Mouse (Mus musculus): ENCODE data around the gene Snap47. TPM values are rescaled to one million over a fixed set of nuclear protein-coding genes. Genes with fewer than 3 reads are reported as not detected.
A peak's percentile ranks its signal among the peaks of the same experiment; 100 is the strongest.

The Snap47 gene
- polyA plus RNA-seq, 1 experiment from 2014 or later: 634 TPM

DNA sequence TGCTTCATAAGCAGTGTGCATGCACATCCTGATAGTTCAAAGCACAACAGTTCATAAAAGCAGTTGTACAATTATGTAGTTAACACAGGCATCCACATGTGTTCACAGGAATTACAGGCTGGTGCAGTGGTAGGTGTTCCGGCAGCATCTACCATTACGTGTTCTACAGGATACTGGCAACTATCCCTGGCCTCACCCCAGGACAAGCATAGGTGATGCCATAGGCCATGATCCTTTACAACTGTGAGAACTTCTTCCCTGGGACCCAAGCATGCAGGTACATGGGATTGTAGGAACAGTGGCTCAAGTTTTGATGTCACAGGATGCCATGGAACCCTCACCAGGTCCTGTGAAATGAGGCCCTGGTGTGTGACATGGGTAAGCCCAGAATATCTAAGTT, 9.5 kb upstream of the Snap47 start:
- Histone ChIP-seq H3K9ac (ENCODE audit: low read depth, low read length) (no peak overlapping the region), H3K4me2 (ENCODE audit: low read length) (no peak overlapping the region), H3K27ac (ENCODE audit: low read depth, low read length) (no peak overlapping the region), H3K36me3 (ENCODE audit: control insufficient read depth, insufficient read depth, low read length) (peaks cover 41% of the 10 kb centered on the region), H3K4me3 (ENCODE audit: low read length) (no peak overlapping the region), H3K9me3 (ENCODE audit: control insufficient read depth, low read length) (peaks cover 17% of the 10 kb centered on the region), H3K27me3 (replicated peaks; ENCODE audit: control insufficient read depth, insufficient read depth, low read length) (no peaks in the 10 kb centered on the region), H3K4me1 (ENCODE audit: control insufficient read depth, insufficient read depth, low read depth, low read length) (no peaks in the 10 kb centered on the region)
- WGBS: 95% methylated on average over 2 of the region's 2 CpGs
- no peak for ATAC-seq

- H3K9ac ChIP-seq (ENCODE audit: low read depth, low read length): no peak overlapping the region
- no peak overlapping the region for H3K4me3 ChIP-seq (ENCODE audit: low read length)
- H3K36me3 ChIP-seq (ENCODE audit: control insufficient read depth, insufficient read depth, low read length): peaks cover 43% of the 10 kb centered on the region
- no peaks in the 10 kb centered on the region for H3K27me3 ChIP-seq (replicated peaks; ENCODE audit: control insufficient read depth, insufficient read depth, low read length)
- H3K4me2 ChIP-seq (ENCODE audit: low read length): no peak overlapping the region
- WGBS: 59% methylated on average over 5 of the region's 5 CpGs
- no peaks in the 10 kb centered on the region for H3K4me1 ChIP-seq (ENCODE audit: control insufficient read depth, insufficient read depth, low read depth, low read length)
- no peak overlapping the region; the same call in 1 of the 2 replicates for H3K27ac ChIP-seq (ENCODE audit: low read depth, low read length)
- H3K9me3 ChIP-seq (ENCODE audit: control insufficient read depth, low read length): peaks cover 16% of the 10 kb centered on the region
- no peak for ATAC-seq
These were observed 8.0 kb upstream of the Snap47 start for GRCm38 (mm10) chr11:59458973-59459372.

DNA sequence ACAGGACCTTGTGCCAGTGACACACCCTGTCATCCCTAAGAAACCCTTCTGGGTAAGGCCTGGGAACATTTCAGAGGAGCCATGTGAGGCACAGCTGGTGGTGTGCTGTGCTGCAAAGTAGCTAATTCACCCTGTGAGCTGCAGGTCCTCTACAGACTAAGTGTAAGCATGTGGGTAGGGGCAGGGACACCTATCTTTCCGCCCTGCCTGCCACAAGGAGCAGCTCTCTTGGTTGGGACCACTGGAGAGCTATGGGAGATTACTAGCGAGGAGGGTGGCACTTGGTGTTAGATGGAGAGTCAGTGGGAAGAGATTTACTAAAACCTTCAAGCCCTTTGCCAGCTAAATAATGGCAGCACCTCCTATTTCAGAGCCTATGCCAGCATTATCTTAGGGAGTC, 5.9 kb upstream of the Snap47 start:
- Histone ChIP-seq H3K36me3 (ENCODE audit: control insufficient read depth, insufficient read depth, low read length) (peaks cover 27% of the 10 kb centered on the region), H3K4me3 (ENCODE audit: low read length) (no peak overlapping the region), H3K9ac (ENCODE audit: low read depth, low read length) (no peak overlapping the region), H3K9me3 (ENCODE audit: control insufficient read depth, low read length) (no peaks in the 10 kb centered on the region), H3K4me2 (ENCODE audit: low read length) (no peak overlapping the region), H3K27ac (ENCODE audit: low read depth, low read length) (no peak overlapping the region), H3K27me3 (replicated peaks; ENCODE audit: control insufficient read depth, insufficient read depth, low read length) (no peaks in the 10 kb centered on the region), H3K4me1 (ENCODE audit: control insufficient read depth, insufficient read depth, low read depth, low read length) (no peaks in the 10 kb centered on the region)
- 90% methylated on average over 2 of the region's 2 CpGs for WGBS
- ATAC-seq: no peak

GRCm38 (mm10) chr11:59456346-59456745, 5.4 kb upstream of the Snap47 start:
- H3K4me1 ChIP-seq (ENCODE audit: control insufficient read depth, insufficient read depth, low read depth, low read length): no peaks in the 10 kb centered on the region
- 100% methylated on average over 2 of the region's 2 CpGs for WGBS
- no peak overlapping the region for H3K4me3 ChIP-seq (ENCODE audit: low read length)
- peaks cover 24% of the 10 kb centered on the region for H3K36me3 ChIP-seq (ENCODE audit: control insufficient read depth, insufficient read depth, low read length)
- no peak for ATAC-seq
- no peak overlapping the region for H3K9ac ChIP-seq (ENCODE audit: low read depth, low read length)
- H3K27me3 ChIP-seq (replicated peaks; ENCODE audit: control insufficient read depth, insufficient read depth, low read length): no peaks in the 10 kb centered on the region
- H3K4me2 ChIP-seq (ENCODE audit: low read length): no peak overlapping the region
- no peak overlapping the region for H3K27ac ChIP-seq (ENCODE audit: low read depth, low read length)
- H3K9me3 ChIP-seq (ENCODE audit: control insufficient read depth, low read length): no peaks in the 10 kb centered on the region

GRCm38 (mm10) chr11:59450230-59450771, 685 bp downstream of the Snap47 start:
- ATAC-seq: peak; percentile 83
- under 1% methylated on average over 38 of the region's 38 CpGs for WGBS
- peaks cover 12% of the 10 kb centered on the region for H3K36me3 ChIP-seq (ENCODE audit: control insufficient read depth, insufficient read depth, low read length)
- H3K4me3 ChIP-seq (ENCODE audit: low read length): peak overlapping the region; percentile 53
- H3K4me2 ChIP-seq (ENCODE audit: low read length): peak overlapping the region; percentile 89
- no peaks in the 10 kb centered on the region for H3K27me3 ChIP-seq (replicated peaks; ENCODE audit: control insufficient read depth, insufficient read depth, low read length)
- no peaks in the 10 kb centered on the region for H3K9me3 ChIP-seq (ENCODE audit: control insufficient read depth, low read length)
- peak overlapping the region; percentile 64 for H3K9ac ChIP-seq (ENCODE audit: low read depth, low read length)
- peak overlapping the region; percentile 89 for H3K27ac ChIP-seq (ENCODE audit: low read depth, low read length)
- peaks cover 23% of the 10 kb centered on the region for H3K4me1 ChIP-seq (ENCODE audit: control insufficient read depth, insufficient read depth, low read depth, low read length)

DNA sequence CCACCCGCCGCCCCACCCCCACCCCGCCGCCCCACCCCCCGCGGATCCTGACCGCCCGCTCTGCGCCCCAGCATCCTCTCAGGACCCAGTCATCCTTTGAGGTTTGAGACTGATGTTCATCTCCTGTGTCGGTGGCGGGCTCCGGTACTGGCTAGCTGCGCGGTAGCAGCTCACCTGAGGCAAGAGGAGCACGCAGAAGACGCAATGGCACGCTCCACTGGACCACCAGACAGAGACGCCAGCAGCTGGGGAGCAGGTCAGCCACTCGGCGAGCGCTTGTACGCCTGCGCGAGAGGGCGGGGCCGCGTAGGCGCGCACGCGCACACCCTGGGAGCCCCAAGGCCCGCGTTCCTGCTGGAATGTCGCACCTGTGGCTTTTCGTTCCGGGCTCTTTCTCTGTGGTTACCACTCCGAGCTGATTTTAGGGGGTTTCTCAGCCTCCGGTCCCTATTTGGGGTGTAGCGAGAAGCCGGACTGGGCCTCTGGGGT, 1.2 kb downstream of the Snap47 start, which contains the start of gene Jmjd4:
Gene Jmjd4 (plus strand): TSS at position 305 of the 489 bp plus-strand sequence.
- peak within 1 kb of the TSS; percentile 89 for H3K27ac ChIP-seq (ENCODE audit: low read depth, low read length)
- H3K4me3 ChIP-seq (ENCODE audit: low read length): peak within 1 kb of the TSS; percentile 53
- H3K36me3 ChIP-seq (ENCODE audit: control insufficient read depth, insufficient read depth, low read length): peaks cover 8% of the 10 kb centered on the region
- H3K27me3 ChIP-seq (replicated peaks; ENCODE audit: control insufficient read depth, insufficient read depth, low read length): no peaks in the 10 kb centered on the region
- peaks cover 23% of the 10 kb centered on the region for H3K4me1 ChIP-seq (ENCODE audit: control insufficient read depth, insufficient read depth, low read depth, low read length)
- ATAC-seq: peak; percentile 96
- H3K9me3 ChIP-seq (ENCODE audit: control insufficient read depth, low read length): no peaks in the 10 kb centered on the region
- WGBS: under 1% methylated on average over 31 of the region's 40 CpGs
- peak within 1 kb of the TSS; percentile 89 for H3K4me2 ChIP-seq (ENCODE audit: low read length)
- peak within 1 kb of the TSS; percentile 64 for H3K9ac ChIP-seq (ENCODE audit: low read depth, low read length)

DNA sequence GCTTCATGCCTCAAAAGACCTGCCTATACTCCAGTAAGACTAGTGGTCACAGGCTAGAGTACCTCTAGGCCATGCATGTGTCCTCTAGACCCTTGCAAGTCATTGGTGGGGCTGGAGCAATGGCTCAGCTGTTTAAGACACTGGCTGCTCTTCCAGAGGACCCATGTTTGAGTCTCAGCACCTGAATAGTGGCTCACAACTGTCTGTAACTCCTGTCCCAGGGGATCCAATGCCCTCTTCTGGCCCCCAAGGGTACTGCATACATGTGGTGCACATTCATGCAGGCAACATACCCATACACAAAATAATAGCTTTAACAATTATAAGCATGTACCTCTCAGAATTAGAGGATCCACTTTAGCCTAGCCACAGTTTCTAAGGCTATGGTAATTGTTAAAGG, 7.9 kb downstream of the Snap47 start:
- H3K9me3 ChIP-seq (ENCODE audit: control insufficient read depth, low read length): no peaks in the 10 kb centered on the region
- H3K4me2 ChIP-seq (ENCODE audit: low read length): no peak overlapping the region
- no peak for ATAC-seq
- peaks cover 1% of the 10 kb centered on the region for H3K36me3 ChIP-seq (ENCODE audit: control insufficient read depth, insufficient read depth, low read length)
- no peaks in the 10 kb centered on the region for H3K27me3 ChIP-seq (replicated peaks; ENCODE audit: control insufficient read depth, insufficient read depth, low read length)
- no peak overlapping the region for H3K9ac ChIP-seq (ENCODE audit: low read depth, low read length)
- peaks cover 5% of the 10 kb centered on the region; the same call in 1 of the 2 replicates for H3K4me1 ChIP-seq (ENCODE audit: control insufficient read depth, insufficient read depth, low read depth, low read length)
- no peak overlapping the region for H3K27ac ChIP-seq (ENCODE audit: low read depth, low read length)
- H3K4me3 ChIP-seq (ENCODE audit: low read length): no peak overlapping the region

DNA sequence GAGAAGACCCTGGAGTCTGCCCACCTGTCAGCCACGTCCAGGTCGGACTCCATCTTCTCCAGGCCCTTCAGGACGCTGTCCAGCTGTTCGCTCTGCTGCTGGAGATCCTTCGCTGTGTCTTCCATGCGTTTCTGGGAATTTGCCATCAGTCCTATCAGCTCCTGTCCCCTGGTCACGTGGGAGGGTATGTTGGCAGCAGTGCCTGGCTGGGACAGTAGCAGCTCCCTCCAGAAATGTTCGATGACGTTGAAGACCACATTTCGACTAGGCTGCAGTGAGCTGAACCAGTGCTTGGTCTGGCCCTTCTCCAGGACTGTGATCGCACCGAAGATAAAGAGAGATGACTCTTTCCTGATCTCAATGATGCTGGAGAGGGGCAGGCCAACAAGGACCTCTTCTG, 13.0 kb downstream of the Snap47 start:
- WGBS: 96% methylated on average over 12 of the region's 12 CpGs
- peaks cover 5% of the 10 kb centered on the region; the same call in 1 of the 2 replicates for H3K9me3 ChIP-seq (ENCODE audit: control insufficient read depth, low read length)
- H3K4me3 ChIP-seq (ENCODE audit: low read length): no peak overlapping the region
- no peak overlapping the region for H3K9ac ChIP-seq (ENCODE audit: low read depth, low read length)
- H3K4me1 ChIP-seq (ENCODE audit: control insufficient read depth, insufficient read depth, low read depth, low read length): no peaks in the 10 kb centered on the region
- H3K27ac ChIP-seq (ENCODE audit: low read depth, low read length): no peak overlapping the region
- no peaks in the 10 kb centered on the region for H3K27me3 ChIP-seq (replicated peaks; ENCODE audit: control insufficient read depth, insufficient read depth, low read length)
- no peak overlapping the region for H3K4me2 ChIP-seq (ENCODE audit: low read length)
- H3K36me3 ChIP-seq (ENCODE audit: control insufficient read depth, insufficient read depth, low read length): peaks cover 16% of the 10 kb centered on the region
- no peak for ATAC-seq

- Histone ChIP-seq H3K4me3 (ENCODE audit: low read length) (no peak overlapping the region), H3K4me1 (ENCODE audit: control insufficient read depth, insufficient read depth, low read depth, low read length) (no peaks in the 10 kb centered on the region), H3K36me3 (ENCODE audit: control insufficient read depth, insufficient read depth, low read length) (peaks cover 18% of the 10 kb centered on the region), H3K27ac (ENCODE audit: low read depth, low read length) (no peak overlapping the region), H3K4me2 (ENCODE audit: low read length) (no peak overlapping the region), H3K27me3 (replicated peaks; ENCODE audit: control insufficient read depth, insufficient read depth, low read length) (no peaks in the 10 kb centered on the region), H3K9me3 (ENCODE audit: control insufficient read depth, low read length) (peaks cover 5% of the 10 kb centered on the region; the same call in 1 of the 2 replicates), H3K9ac (ENCODE audit: low read depth, low read length) (no peak overlapping the region)
- ATAC-seq: no peak
- WGBS: 73% methylated on average over 3 of the region's 3 CpGs
These were observed 18.7 kb downstream of the Snap47 start for GRCm38 (mm10) chr11:59432261-59432660.
